Mouse (Mus musculus) thymus, postnatal 4 days (tissue): Measurements from ENCODE around the gene Psma1.

ENCODE experiments used
- DNase-seq: peaks from one replicate; pipeline ENCODE4 v3.0.0; 2021

Gene Psma1

DNA sequence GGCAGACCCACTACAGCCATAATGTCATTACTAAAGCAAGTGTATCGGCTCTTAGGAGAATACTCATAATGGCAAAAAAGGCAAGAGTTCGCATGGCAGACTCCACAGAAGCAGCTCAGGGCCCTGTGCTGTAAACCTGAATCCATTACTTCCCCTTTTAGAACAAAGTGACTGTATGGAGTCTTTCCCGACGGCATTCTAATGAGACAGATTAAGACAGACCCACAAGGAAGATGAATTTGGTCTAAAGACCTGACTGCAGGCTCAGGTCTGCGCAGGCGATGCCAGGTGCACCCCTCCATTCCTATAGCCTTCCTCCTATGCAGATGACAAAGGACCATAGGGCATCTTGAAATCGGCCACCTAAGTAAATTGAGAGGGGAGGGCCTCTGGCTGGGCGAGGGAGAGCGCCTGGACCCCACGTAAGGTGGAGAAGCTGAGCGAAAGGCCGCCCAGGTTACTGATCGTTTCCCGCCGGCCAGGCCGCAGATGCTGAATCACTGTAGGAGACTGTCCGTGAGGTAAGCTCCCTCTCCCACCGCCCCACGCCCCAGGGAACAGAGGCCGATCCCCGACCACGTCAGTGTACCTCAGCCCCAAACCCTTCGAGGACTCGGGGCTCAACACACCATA lies 430 bp downstream of the Psma1 start:
- DNase-seq: no peak

DNA sequence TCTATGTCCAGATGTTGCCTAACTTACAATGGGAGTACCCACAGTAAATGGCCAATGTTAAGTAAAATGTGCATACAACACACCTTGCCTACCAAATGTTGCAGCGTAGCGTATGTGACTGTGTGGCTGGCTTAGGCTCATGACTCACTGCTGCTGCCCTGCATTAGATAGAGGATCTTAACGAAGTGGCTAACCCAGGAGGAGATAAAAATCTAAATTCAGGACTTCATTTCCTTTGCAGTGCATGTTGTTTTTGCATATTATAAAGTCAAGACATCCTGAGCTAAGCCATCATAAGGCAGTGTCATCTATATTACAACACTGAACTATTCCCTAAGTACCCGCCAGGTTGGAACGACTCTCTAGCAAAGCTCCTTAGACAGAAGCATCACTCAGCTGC lies 7.5 kb downstream of the Psma1 start:
- DNase-seq: no peak

DNA sequence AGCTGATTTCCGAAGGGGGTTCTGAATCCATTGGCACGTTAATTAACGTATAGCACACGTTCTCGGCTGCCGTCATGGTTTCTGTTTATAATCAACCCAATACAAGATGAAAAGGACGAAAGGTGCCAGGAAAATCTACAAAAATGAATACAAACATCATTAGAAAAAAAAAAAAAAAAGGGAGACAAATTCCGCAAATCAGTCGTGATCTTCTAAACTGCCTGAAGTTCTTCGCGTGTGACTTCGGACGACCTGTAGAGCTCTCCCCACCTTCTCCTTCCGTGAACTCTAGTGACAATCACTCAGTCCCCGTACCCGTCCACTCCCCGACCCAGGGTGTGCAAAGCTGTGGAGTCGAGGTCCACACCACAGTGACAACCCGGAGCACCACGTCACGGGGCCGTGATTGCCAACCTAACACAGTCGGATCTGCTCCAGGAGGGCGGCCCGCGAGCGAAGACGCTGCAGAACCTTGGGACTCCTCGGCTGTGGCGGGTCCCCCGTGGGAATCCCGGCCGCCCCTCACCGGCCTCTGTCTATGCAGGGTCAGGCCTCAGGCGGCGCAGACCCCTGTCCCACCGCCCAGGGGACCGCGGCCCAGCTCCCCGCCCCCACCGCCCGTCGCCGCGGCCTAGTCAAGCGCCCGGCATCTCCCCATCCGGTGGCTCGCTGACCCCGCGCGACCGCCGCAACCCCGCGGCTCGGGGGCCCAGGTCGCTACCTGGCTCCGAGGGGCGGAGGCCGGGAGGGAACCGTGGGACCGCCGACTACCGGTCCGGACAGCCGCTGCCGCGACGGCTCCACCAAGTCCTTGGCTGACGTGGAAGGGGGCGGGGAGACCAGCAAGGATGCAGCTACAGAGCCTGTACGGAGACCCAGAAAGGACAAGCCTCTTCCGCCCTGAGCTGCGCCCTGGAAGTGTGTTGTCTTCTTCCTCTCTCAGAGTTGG lies 21.8 kb downstream of the Psma1 start, which contains the start of gene Copb1:
Copb1 (minus strand) TSS at position 827 of the 949 bp plus-strand sequence.
- peak; percentile 95 for DNase-seq

DNA sequence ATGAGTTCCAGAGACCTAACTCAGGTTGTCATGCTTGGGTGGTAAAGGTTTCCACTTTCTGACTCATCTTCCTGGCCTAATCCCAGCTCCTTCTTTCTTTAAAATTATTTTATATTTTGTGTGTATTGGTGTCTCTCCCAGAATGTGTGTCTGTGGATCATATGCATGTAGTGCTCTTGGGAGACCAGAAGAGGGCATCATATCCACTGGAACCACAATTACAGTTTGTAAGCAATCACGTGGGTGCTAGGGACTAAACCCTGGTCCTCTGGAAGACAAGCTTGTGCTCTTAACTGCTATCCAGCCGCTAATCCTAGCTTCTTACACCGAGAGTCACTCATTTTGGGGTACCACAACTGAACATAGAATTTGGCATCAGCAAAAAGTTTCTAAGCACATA lies 24.2 kb downstream of the Psma1 start:
- DNase-seq: no peak

DNA sequence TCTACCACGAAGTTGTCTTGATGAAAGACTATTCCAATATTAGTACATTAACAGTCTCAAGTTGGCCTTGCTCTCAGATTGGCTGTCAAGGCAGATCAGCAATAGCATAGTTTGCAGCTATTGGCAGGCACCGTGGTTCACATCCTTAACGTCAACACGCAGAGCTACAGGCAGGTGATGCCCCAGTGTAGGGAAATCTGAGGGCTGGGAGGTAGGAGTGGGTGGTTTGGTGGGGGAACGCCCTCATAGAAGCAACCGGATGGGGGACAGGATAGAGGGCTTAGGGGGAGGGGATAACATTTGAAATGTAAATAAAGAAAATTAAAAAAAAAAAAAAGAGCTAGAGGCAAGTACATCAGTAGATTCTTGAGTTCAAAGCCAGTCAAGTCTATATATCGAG lies 41.9 kb downstream of the Psma1 start:
- DNase-seq: no peak

DNA sequence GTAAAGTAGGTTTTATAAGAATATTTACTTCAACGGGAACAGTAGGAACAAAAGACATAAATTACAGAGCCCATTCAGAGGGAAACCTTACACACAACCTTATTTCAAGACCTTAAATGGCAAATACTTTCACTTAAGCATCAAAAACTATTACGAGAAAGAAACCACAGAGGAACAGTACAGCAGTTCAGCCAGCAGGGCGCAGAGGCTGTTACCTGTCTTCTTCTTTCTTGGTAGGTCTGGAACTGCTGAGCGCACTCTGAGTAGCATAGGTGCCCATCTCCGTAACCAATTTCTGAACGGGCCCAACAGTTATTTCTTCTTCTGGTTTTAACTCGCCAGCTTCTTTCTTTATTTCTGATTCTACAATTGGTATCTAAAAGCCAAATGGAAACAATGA lies 42.9 kb downstream of the Psma1 start:
- no peak for DNase-seq

DNA sequence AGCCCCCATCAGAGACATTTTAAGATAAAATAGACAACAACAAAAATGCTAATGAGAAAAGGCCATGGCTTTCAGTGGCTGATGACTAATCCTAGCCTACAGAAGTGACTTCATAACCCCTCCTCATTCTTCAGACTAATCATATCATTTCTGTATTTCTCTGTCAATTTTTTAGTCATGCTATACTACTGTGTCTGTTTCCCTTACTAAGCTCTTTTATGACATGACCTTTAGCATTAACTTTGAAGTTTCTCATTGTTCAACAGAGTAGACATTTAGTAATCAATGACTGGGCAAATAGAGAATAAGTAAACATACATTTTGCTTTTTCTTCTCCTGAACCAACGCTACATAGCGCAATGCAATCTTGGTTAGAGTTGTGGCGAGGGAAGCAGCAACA lies 44.1 kb downstream of the Psma1 start:
- no peak for DNase-seq

DNA sequence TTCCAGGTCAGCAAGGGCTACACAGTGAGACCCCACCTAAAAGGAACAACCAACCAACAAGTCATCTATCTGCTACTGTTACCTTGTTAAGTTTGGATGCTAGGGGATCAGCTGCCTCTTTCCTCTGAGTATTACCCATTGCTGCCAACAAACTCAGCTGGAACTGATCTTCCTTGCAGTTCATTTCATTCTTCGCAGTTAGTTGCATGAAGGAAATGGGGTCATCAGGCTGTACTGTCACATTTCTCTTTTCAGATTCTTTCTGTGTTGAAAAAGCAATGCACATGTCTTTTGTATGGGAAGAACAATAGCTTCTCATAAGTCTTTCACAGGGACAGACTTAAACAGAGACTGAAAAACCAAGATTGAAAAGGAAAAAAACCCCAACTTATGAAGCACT lies 49.4 kb downstream of the Psma1 start:
- no peak for DNase-seq

DNA sequence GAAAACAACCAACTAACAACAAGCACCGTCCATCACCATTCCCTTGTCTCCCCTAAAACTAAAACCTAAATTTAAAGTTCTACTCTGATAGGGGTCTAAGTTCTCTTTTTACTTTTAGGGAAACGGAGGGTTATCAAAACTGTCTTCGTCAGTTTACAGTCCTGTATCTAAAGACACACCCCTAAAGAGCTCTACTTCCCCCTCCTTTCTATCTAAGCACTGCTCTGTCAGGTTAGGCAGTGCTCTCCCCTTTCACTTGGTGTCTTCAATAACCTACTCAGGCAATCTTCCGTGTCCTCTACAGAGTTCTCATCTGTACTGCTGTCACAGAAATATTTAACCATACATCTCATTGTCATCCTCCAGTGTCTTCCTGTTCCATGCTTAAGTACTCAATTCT lies 55.5 kb downstream of the Psma1 start:
- no peak for DNase-seq

DNA sequence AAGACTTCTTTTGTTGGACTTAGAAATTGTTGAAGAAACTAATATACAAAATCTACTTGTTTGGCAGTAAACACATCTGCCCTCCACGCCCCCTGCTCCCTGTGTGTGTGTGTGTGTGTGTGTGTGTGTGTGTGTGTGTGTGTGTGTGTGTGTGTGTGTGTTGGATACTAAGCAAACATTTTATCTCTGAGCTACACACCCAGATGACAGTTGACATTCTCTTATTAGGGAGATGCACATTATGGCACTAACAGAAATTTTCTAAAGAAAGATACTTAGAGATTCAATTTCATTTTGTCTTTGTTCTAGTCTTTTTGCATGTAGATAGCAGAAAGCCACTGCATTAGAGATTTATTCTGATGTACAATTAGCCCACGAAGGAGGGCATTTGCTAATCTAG lies 59.0 kb downstream of the Psma1 start:
- no peak for DNase-seq
